Mouse (Mus musculus) spleen, adult 18-20 months (tissue): Measurements from ENCODE around the gene Fam180a.
A peak's percentile ranks its signal among the peaks of the same experiment; 100 is the strongest.
"Not testable (repeated sequence)": the region's sequence is repeated elsewhere in the genome, so short reads cannot be mapped to it uniquely, and the experiment has no call there.

Source experiments
- DNase-seq, 2 experiments: peaks; one replicate each; pipeline ENCODE4 v3.0.0; 2022; ENCODE audit warnings: mixed read lengths in 2 of 2

Fam180a gene

DNA sequence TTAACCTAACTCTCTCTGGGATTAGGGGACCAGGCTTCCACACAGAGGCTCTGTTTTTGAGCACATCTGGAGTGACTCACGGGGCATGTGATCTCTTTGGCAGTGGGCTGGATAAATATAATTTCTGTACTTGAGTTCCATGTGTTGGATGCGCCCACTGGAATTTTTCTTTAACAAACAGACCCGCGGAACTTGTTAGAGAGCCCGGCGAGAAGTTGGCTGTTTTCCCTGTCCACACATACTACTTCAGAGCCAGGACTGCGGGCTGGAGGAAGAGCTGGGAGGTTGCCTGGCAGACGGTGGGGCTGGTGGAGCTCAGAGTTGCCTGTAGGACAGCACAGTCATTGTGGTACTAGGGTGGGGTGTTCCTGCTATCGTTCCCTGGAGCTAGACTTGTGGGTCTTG lies at the start of gene Fam180a:
Gene Fam180a, minus strand, starts transcription at position 31 of the 405 bp plus-strand sequence.
- peak in 1 of 2 experiments; percentile 5 for DNase-seq

DNA sequence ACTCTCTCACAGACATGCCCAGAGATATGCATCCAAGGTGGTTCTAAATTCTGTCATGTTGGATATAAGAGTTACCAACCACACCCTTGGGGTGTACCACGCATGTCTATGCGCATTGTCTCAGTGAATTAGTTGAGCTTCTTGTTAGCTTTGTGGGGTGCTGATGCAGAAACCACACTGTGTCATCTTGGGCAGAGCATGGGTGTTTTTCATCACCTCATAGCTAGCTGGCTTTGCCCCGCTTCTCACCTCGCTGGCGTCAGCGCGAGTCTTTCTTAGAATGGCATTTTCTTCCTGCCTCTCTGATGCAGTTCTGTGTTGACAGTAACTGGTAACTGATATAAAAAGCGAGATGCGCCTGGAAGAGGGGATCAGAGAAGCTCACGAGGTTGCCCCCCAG lies 48.1 kb upstream of the Fam180a start:
- no peak for DNase-seq

GRCm38 (mm10) chr6:35370356-35370755 lies 44.4 kb upstream of the Fam180a start:
- DNase-seq = no peak

DNA sequence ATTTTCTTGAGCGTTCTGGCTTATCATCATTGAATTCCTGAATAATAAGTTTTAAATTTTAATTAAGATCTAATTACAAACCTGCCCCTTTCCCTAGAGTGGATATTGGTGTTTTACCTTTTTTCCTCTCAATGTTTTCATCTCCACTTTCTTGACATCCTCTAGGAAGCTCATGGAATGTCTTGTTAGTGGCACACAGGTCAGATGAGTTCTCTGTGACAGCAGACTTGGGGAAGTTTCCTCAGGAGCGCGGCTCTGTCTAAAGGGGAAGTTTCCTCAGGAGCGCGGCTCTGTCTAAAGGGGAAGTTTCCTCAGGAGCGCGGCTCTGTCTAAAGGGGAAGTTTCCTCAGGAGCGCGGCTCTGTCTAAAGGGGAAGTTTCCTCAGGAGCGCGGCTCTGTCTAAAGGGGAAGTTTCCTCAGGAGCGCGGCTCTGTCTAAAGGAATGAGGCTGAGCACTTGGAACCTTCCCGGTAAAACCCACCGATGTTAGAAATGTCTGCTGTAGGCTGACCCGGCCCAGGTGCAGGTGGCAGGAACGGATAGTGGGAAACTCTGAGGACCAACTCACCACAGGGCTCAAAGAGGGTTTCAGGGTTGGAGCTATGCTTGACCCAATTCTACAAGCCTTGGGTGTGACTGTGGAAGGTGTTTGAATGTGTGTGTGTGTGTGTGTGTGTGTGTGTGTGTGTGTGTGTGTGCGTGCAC lies 43.8 kb upstream of the Fam180a start:
- DNase-seq = not testable (repeated sequence)

DNA sequence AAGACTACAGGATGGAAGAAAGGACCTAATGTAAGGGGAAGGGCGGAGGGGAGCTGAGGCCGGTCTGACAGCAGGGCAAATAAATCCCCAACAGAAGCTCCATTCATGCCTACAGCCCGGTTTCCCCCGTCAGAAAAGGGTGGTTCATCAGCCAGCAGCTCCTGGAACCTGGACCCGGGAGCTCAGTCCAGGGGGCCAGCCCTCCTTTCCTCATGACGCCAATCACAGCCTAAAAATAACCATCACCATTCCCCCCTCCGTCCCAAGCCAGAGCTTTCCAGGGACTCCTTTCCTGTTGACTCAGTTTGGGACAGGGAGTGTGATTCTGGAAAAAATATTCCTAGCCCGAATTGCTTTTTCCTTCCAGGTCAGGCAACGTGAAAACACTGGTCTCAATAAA lies 36.7 kb upstream of the Fam180a start:
- no peak for DNase-seq

- no peak for DNase-seq
Measured at GRCm38 (mm10) chr6:35355320-35355719, 29.4 kb upstream of the Fam180a start.

- DNase-seq = no peak
Measured at GRCm38 (mm10) chr6:35354622-35354998, 28.7 kb upstream of the Fam180a start.

GRCm38 (mm10) chr6:35353846-35354621 lies 28.1 kb upstream of the Fam180a start:
- no peak for DNase-seq

- no peak for DNase-seq
Measured at GRCm38 (mm10) chr6:35353416-35353815, 27.5 kb upstream of the Fam180a start.

DNA sequence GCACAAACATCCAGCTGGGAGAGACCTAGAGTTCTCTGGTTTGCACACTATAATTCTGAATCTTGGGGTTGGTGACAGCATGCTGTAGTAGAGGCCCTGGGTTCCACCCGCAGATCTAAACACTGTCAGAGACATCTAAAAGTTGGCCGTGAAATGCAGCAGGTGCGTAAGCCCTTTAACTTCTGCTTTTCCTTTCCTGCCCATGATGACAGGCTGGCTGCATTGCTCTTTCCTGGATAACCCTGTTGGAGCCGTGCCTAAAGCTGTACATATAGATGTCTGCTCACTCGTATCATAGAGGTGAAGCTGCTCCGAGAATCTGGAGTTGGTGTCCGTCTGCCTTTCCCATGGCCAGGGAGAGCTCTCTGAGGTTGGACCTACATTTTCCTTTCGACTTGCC lies 26.9 kb upstream of the Fam180a start:
- DNase-seq = no peak

- DNase-seq = no peak
Measured at GRCm38 (mm10) chr6:35351826-35352225, 25.9 kb upstream of the Fam180a start.

- no peak for DNase-seq
Measured at GRCm38 (mm10) chr6:35349784-35350183, 23.8 kb upstream of the Fam180a start.

DNA sequence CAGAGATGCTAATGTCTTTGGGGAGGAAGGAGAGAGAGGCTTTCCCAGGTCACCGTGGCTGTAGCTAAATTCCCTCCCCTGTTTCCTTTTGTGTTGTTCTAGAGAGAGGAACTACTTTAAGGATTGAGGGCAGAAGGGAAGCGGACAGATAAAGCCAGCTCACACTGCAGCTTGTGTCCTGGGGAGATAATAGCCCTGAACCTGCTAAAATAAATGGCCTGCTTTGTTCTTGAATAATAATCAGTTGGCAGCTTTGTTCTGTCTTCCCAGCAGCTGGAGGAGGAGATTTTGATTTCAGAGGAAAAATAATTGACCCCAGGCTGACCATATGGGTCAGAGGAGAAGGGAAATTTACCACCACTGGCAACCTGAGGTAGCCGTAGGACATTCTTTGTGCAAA lies 12.7 kb upstream of the Fam180a start:
- DNase-seq = no peak

GRCm38 (mm10) chr6:35337836-35338235 lies 11.9 kb upstream of the Fam180a start:
- no peak for DNase-seq

DNA sequence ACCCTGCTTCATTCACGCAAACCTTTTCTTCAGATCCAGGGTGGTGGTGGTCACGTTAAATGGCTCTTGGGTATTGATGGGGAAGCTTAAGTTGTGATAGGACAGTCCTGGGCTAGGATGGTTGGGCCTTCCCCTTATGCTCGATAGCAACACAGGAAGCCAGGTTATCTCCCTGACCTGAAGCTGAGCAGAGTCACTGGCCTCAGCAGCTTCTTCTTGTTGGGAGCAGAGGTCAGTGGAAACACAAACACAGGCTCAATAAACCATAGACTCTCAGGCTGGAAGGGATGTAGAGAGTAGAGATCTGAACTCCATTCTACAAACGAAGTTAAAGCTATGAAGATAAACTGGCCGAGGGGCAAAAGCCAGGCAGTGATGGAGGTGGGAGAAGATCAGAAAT lies 9.5 kb upstream of the Fam180a start:
- no peak for DNase-seq

GRCm38 (mm10) chr6:35334278-35334677 lies 8.3 kb upstream of the Fam180a start:
- DNase-seq = no peak

DNA sequence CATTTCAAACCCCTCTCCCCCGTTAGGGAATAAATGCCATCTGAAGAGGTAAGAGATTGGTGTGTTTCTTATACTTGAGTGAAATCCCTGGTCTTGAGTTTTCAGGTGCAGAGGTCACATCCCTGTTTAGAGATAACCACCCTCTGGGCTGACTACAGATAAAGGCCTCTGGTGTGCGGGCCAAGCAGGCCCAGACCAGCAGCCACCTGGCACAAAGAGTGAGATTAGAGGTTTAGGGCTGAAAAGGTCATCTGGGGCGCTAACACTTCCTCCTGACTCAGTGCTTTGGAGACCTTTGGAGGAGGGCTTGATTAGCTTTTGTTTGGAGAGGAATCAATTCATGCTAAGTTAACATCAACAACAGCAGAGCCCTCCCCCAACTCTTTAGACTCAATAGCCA lies 7.7 kb upstream of the Fam180a start:
- no peak for DNase-seq

GRCm38 (mm10) chr6:35330834-35331233 lies 4.9 kb upstream of the Fam180a start:
- no peak for DNase-seq

DNA sequence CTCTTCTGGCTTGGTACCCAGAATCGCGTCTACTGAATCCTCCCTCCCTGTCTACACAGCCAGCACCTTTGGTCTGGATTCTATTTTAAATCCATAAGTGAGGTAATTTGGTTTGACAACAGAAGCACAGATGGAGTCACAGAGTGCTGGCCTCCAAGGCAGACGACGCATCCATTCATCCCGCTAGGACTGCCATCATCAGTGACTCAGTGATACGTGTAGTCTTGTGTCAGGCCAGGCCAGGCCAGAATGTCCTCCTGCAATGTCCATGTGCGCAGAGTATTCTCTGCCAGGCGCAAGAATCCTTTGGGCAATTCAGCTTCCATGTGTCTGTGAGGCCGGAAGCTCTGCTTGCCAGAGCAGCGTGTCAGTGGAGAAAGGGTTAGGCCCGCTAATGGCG lies 4.0 kb upstream of the Fam180a start:
- DNase-seq = no peak

GRCm38 (mm10) chr6:35324306-35324705 lies 1.6 kb downstream of the Fam180a start:
- no peak for DNase-seq

DNA sequence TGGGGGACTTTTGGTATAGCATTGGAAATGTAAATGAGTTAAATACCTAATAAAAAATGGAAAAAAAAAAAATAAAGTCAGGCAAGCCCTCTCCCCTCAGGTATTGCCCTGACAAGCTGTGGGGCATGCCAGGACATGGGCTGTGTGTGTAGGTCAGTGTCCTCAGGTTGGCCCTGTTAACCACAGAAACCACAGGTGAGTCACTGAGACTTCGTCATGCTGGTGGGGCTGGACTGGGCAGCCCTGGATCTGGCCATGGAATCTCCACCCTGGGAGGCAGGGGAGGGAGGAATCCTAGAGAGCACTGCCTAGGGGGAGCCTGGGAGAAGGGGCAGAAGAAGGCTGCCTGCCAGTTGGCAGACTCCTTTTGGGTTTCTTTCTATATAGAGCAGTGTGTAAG lies 2.9 kb downstream of the Fam180a start:
- no peak for DNase-seq

DNA sequence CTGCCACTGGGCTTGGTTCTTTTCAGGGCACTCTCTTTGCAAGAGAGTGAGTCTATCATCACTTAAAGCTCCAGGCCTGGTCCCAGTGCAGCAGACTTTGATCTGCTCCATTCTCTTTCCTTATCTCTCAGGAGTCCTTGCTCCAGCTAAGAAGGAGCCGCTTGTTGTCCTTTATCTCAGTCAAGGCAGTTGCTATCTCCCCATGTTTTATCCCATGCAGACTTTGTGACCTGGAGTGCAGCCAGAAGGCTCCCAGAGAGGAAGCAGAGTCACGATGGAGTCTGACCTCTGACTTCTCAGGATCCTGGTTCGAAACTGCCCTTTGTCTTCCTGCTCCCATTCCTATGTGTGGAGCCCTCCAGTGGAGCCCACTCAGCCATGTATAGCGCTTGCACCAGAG lies 4.8 kb downstream of the Fam180a start:
- no peak for DNase-seq

DNA sequence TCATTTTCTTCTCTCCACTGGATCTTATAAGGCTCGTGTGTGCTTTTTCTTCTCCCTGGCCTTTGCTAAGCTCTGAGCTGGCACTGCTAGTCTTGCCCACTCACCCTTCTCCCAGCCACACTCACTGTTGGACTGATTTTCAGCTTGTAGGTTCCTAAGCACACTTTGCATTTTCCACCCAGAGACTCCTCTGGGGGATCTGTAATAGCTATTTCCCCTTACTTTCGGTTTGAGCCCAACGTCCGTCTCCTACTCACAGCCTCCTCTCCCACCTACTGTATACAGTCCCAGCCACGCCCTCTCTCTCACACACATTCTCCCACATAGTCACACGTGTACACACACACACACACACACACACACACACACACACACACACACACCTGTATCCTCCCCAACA lies 6.1 kb downstream of the Fam180a start:
- DNase-seq = no peak

DNA sequence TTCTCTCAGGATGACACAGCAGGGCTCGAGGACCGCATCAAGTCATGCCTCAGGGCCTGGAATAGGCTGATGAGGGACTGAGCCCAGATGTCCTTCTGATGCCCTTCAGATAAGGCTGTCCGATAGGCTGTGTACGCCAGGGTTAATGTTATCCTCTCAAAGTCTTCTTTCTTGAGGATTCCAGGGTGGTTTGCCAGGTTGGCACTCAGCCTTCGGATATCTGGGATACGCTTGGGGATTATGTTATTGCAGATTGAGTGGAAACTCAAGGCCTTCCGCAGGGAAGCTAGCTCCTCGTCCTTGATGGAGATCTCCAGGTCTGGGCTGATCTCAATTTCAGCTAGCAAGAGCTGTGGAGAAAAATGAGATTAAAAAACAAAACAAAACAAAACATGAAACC lies 12.4 kb downstream of the Fam180a start:
- DNase-seq = no peak

- no peak for DNase-seq
Measured at GRCm38 (mm10) chr6:35309406-35309805, 16.5 kb downstream of the Fam180a start.
